ENCODE assay signal across 8 mouse cellular contexts in the genomic region with DNA sequence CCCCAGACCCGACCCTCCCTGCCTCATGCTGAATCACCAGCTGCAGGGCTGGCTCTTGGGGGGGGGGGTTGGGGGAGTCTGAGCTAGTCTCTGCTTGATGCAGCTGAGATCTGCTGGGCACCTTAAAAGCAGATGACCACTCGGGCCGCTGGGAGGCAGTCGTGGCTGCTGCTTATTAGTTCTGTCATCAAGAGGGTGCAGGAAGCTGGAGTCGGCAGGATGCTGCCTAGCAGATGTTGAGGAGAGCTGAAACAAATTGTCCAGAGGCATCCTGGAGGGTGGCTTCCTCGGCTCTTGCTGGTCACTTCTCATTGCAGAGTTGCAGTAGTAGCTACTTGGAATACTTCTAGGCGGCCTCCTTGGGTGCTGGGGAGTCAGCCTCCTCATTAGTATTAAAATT. TPM values are rescaled to one million over a fixed set of nuclear protein-coding genes. Genes with fewer than 3 reads are reported as not detected.
DNase-seq lines count a peak whose midpoint lies in the region; ATAC-seq lines count a peak whose summit lies in the region.

No protein-coding gene starts in this region.

- WGBS in kidney, embryonic 14.5 days = 12% methylated on average over 7 of the region's 7 CpGs

- H3K9me3 ChIP-seq in kidney, embryonic 14.5 days (ENCODE audit: control insufficient read depth, low read length) = no peaks in the 10 kb centered on the region

- H3K9ac ChIP-seq in kidney, embryonic 14.5 days (ENCODE audit: low read depth, low read length) = no peak overlapping the region

- peak; percentile 60 for DNase-seq in kidney, adult 18-20 months
- peak; percentile 67 for DNase-seq in CD4-positive helper T cell, adult 2 months (ENCODE audit: low read depth, low spot score)
- DNase-seq in gastrocnemius, postnatal 14 days = peak; percentile 61
- DNase-seq in lung, postnatal 10 days = peak; percentile 81
- no peak for DNase-seq in urinary bladder, postnatal 10 days (ENCODE audit: low spot score)

- H3K4me1 ChIP-seq in kidney, embryonic 14.5 days (ENCODE audit: control insufficient read depth, insufficient read depth, low read length) = peaks cover 14% of the 10 kb centered on the region; the same call in 1 of the 2 replicates

- H3K27me3 ChIP-seq in kidney, embryonic 14.5 days (ENCODE audit: control insufficient read depth, insufficient read depth, low read length) = peaks cover 8% of the 10 kb centered on the region; the same call in 1 of the 2 replicates

- no peak overlapping the region for H3K27ac ChIP-seq in kidney, embryonic 14.5 days (ENCODE audit: low read depth, low read length)

- no peak overlapping the region for H3K4me3 ChIP-seq in kidney, embryonic 14.5 days (ENCODE audit: low read length)

- no peaks in the 10 kb centered on the region for H3K36me3 ChIP-seq in kidney, embryonic 14.5 days (ENCODE audit: control insufficient read depth, insufficient read depth, low read length)

- no peak overlapping the region for H3K4me2 ChIP-seq in kidney, embryonic 14.5 days (replicated peaks; ENCODE audit: low read depth, low read length)

- intact Hi-C loops in gastrocnemius, postnatal 14 days (cut with DNase I; ENCODE audit: low total_unique reads) = loop anchor here (5.0 kb wide), 1 partner anchor 63 kb away; no protein-coding TSS in a partner anchor

- ATAC-seq in kidney, embryonic 14.5 days (ENCODE audit: low FRiP score, low TSS enrichment) = no peak
- ATAC-seq in activated CD4-positive, CD25-positive, alpha-beta regulatory T cell, adult 4 months = peak; percentile 61
- ATAC-seq in megakaryocyte progenitor cell, adult 5-6 weeks (replicated peaks; ENCODE audit: poor library complexity) = no peak

RNA-seq across cellular contexts. Expression of gene Mchr1, which starts 4.0 kb away (rescaled TPM):
- 0.71 and 1.0 TPM in 2 replicates for polyA plus RNA-seq in kidney, embryonic 14.5 days (2014; fragmentation: Nextera tagmentation; extraction: Ambion mirVana)
- under 1 TPM in 1 of 2 experiments, not detected in 1; 0.30 TPM for polyA plus RNA-seq in activated CD4-positive, CD25-positive, alpha-beta regulatory T cell, adult 4 months (2017; shearing (Covaris generic))
- 1 to 10 TPM; 1.5 to 1.9 TPM for total RNA-seq in gastrocnemius, postnatal 14 days (2021)
- not detected in 2 replicates for total RNA-seq in megakaryocyte progenitor cell, adult 5-6 weeks (2015)
- total RNA-seq in megakaryocyte progenitor cell, adult 5-6 weeks (2017) = not detected in 2 replicates

RNA-seq across cellular contexts. Expression of gene Mrtfa, which starts 48.7 kb away (rescaled TPM):
- polyA plus RNA-seq in kidney, embryonic 14.5 days (2014; fragmentation: Nextera tagmentation; extraction: Ambion mirVana) = 23.1 and 28.2 TPM in 2 replicates
- polyA plus RNA-seq in activated CD4-positive, CD25-positive, alpha-beta regulatory T cell, adult 4 months (2017; shearing (Covaris generic)) = 10 to 100 TPM; 45.2 to 54.3 TPM
- 10 to 100 TPM; 17.1 to 37.4 TPM for total RNA-seq in gastrocnemius, postnatal 14 days (2021)
- total RNA-seq in megakaryocyte progenitor cell, adult 5-6 weeks (2015) = 24.5 and 27.3 TPM in 2 replicates
- total RNA-seq in megakaryocyte progenitor cell, adult 5-6 weeks (2017) = 11.1 and 17.6 TPM in 2 replicates
